In genomic region chr5:8797987-8798751, GRCm38 (mm10) we compare ENCODE assay signal across 8 mouse cellular contexts. TPM values are rescaled to one million over a fixed set of nuclear protein-coding genes. Genes with fewer than 3 reads are reported as not detected.
A peak's percentile ranks its signal among the peaks of the same experiment; 100 is the strongest.
DNase-seq lines count a peak whose midpoint lies in the region; ATAC-seq and TF ChIP-seq lines count a peak whose summit lies in the region.

Gene Abcb1b, plus strand, starts transcription at chr5:8798147.

- H3K36me3 ChIP-seq in E14TG2a.4 (ENCODE audit: insufficient read depth, low read length), result peaks cover 15% of the 10 kb centered on the region; the same call in 1 of the 2 replicates
- H3K36me3 ChIP-seq in forebrain, embryonic 13.5 days (ENCODE audit: poor library complexity, severe bottlenecking), result no peaks in the 10 kb centered on the region
- H3K36me3 ChIP-seq in heart, postnatal 0 days (replicated peaks; ENCODE audit: control insufficient read depth, insufficient read depth, low read length), result no peaks in the 10 kb centered on the region
- no peaks in the 10 kb centered on the region for H3K36me3 ChIP-seq in liver, embryonic 15.5 days (replicated peaks)
- no peaks in the 10 kb centered on the region for H3K36me3 ChIP-seq in stomach, embryonic 16.5 days (ENCODE audit: control insufficient read depth, insufficient read depth, low read length)

- WGBS in forebrain, embryonic 13.5 days, result 1% methylated on average over 44 of the region's 48 CpGs
- WGBS in heart, postnatal 0 days, result 1% methylated on average over 46 of the region's 48 CpGs
- WGBS in liver, embryonic 15.5 days (ENCODE audit: insufficient replicate concordance), result under 1% methylated on average over 48 of the region's 48 CpGs
- WGBS in stomach, embryonic 16.5 days, result under 1% methylated on average over 48 of the region's 48 CpGs

- peaks cover 8% of the 10 kb centered on the region for H3K27me3 ChIP-seq in E14TG2a.4 (ENCODE audit: insufficient read depth, low read length)
- no peaks in the 10 kb centered on the region for H3K27me3 ChIP-seq in forebrain, embryonic 13.5 days
- no peaks in the 10 kb centered on the region for H3K27me3 ChIP-seq in heart, postnatal 0 days (ENCODE audit: control insufficient read depth, insufficient read depth, low read length)
- H3K27me3 ChIP-seq in liver, embryonic 15.5 days, result peaks cover 24% of the 10 kb centered on the region
- H3K27me3 ChIP-seq in stomach, embryonic 16.5 days (ENCODE audit: control insufficient read depth, insufficient read depth, low read length), result no peaks in the 10 kb centered on the region

- peak within 1 kb of the TSS; percentile 99 for H3K4me2 ChIP-seq in forebrain, embryonic 13.5 days
- H3K4me2 ChIP-seq in heart, postnatal 0 days (ENCODE audit: low read depth, low read length), result peak within 1 kb of the TSS; percentile 97
- peak within 1 kb of the TSS; percentile 79 for H3K4me2 ChIP-seq in liver, embryonic 15.5 days
- H3K4me2 ChIP-seq in stomach, embryonic 16.5 days (ENCODE audit: low read depth, low read length), result peak within 1 kb of the TSS; percentile 97

- TF ChIP-seq CTCF in E14TG2a.4 (conservative IDR thresholded peaks at IDR 0.05; ENCODE audit: low read length), result no peak
- TF ChIP-seq CTCF in heart, postnatal 0 days (IDR thresholded peaks at IDR 0.05; ENCODE audit: low read depth), result no peak

- H3K4me1 ChIP-seq in E14TG2a.4 (replicated peaks; ENCODE audit: low read depth, low read length), result peaks cover 4% of the 10 kb centered on the region; the same call in 1 of the 2 replicates
- H3K4me1 ChIP-seq in forebrain, embryonic 13.5 days, result peaks cover 7% of the 10 kb centered on the region
- H3K4me1 ChIP-seq in heart, postnatal 0 days (ENCODE audit: control insufficient read depth, insufficient read depth), result peaks cover 5% of the 10 kb centered on the region; the same call in 1 of the 2 replicates
- H3K4me1 ChIP-seq in liver, embryonic 15.5 days (replicated peaks), result peaks cover 7% of the 10 kb centered on the region; the same call in 1 of the 2 replicates
- peaks cover 3% of the 10 kb centered on the region; the same call in 1 of the 2 replicates for H3K4me1 ChIP-seq in stomach, embryonic 16.5 days (ENCODE audit: control insufficient read depth, insufficient read depth, low read length)

- peak within 1 kb of the TSS; percentile 76 for H3K9ac ChIP-seq in forebrain, embryonic 13.5 days
- peak within 1 kb of the TSS; percentile 43 for H3K9ac ChIP-seq in heart, postnatal 0 days (replicated peaks; ENCODE audit: low read depth, low read length)
- no peak within 1 kb of the TSS for H3K9ac ChIP-seq in liver, embryonic 15.5 days
- peak within 1 kb of the TSS; percentile 73 for H3K9ac ChIP-seq in stomach, embryonic 16.5 days (ENCODE audit: low read length)

- no peak within 1 kb of the TSS for H3K27ac ChIP-seq in forebrain, embryonic 13.5 days
- H3K27ac ChIP-seq in heart, postnatal 0 days (ENCODE audit: low read depth), result peak within 1 kb of the TSS; percentile 19; the same call in 1 of the 2 replicates
- H3K27ac ChIP-seq in liver, embryonic 15.5 days (replicated peaks), result no peak within 1 kb of the TSS
- no peak within 1 kb of the TSS for H3K27ac ChIP-seq in stomach, embryonic 16.5 days (ENCODE audit: low read length)

- peak; percentile 48 for DNase-seq in heart, postnatal 0 days (ENCODE audit: low spot score)
- DNase-seq in kidney, postnatal 36 days, result peak; percentile 64 to 71
- DNase-seq in neural tube, embryonic 10.5 days (ENCODE audit: extremely low spot score, low spot score), result peak; percentile 67

- ATAC-seq in cerebellum, adult (ENCODE audit: insufficient number of reproducible peaks, low FRiP score, low TSS enrichment), result peak; percentile 89
- peak; percentile 92 for ATAC-seq in forebrain, embryonic 13.5 days
- ATAC-seq in heart, postnatal 0 days (ENCODE audit: insufficient read depth, low read depth), result peak; percentile 82
- ATAC-seq in liver, embryonic 15.5 days (ENCODE audit: insufficient read depth), result peak; percentile 37; the same call in 1 of the 2 replicates
- peak; percentile 76 for ATAC-seq in stomach, embryonic 16.5 days (ENCODE audit: insufficient read depth, low FRiP score)

- H3K9me3 ChIP-seq in E14TG2a.4 (ENCODE audit: low read length), result no peaks in the 10 kb centered on the region
- H3K9me3 ChIP-seq in forebrain, embryonic 13.5 days (replicated peaks), result no peaks in the 10 kb centered on the region
- no peaks in the 10 kb centered on the region for H3K9me3 ChIP-seq in heart, postnatal 0 days (replicated peaks; ENCODE audit: control insufficient read depth, low read length)
- no peaks in the 10 kb centered on the region for H3K9me3 ChIP-seq in liver, embryonic 15.5 days (replicated peaks)
- H3K9me3 ChIP-seq in stomach, embryonic 16.5 days (replicated peaks; ENCODE audit: control insufficient read depth, low read length), result no peaks in the 10 kb centered on the region

- H3K4me3 ChIP-seq in E14TG2a.4 (replicated peaks; ENCODE audit: low read length), result peak within 1 kb of the TSS; percentile 90
- peak within 1 kb of the TSS; percentile 60 for H3K4me3 ChIP-seq in forebrain, embryonic 13.5 days
- H3K4me3 ChIP-seq in heart, postnatal 0 days (ENCODE audit: low read depth, low read length), result peak within 1 kb of the TSS; percentile 62
- H3K4me3 ChIP-seq in liver, embryonic 15.5 days (replicated peaks), result peak within 1 kb of the TSS; percentile 51
- H3K4me3 ChIP-seq in stomach, embryonic 16.5 days (replicated peaks; ENCODE audit: low read length), result peak within 1 kb of the TSS; percentile 52

- TF ChIP-seq EP300 in heart, postnatal 0 days (IDR thresholded peaks at IDR 0.05; ENCODE audit: low read depth), result no peak

RNA-seq across cellular contexts. Expression of gene Abcb1b, which starts in this region (rescaled TPM):
- polyA plus RNA-seq in forebrain, embryonic 13.5 days (2015; fragmentation: Nextera tagmentation; extraction: Ambion mirVana), result 0.77 and 1.3 TPM in 2 replicates
- total RNA-seq in heart, postnatal 0 days (2014; rRNA removed; ENCODE audit: low replicate concordance), result 0.08 and 3.1 TPM in 2 replicates
- polyA plus RNA-seq in heart, postnatal 0 days (2015; fragmentation: Nextera tagmentation; extraction: Ambion mirVana), result 1.2 and 2.1 TPM in 2 replicates
- 0.40 and 0.43 TPM in 2 replicates for polyA plus RNA-seq in liver, embryonic 15.5 days (2015; fragmentation: Nextera tagmentation; extraction: Ambion mirVana)
- polyA plus RNA-seq in stomach, embryonic 16.5 days (2015; fragmentation: Nextera tagmentation; extraction: Ambion mirVana), result 2.4 and 3.6 TPM in 2 replicates

Comparison
In these comparisons a context has a peak if more than half of its experiments do, and no peak if none do; other contexts are left out.
1. Peak in ATAC-seq, H3K4me3 ChIP-seq and H3K4me2 ChIP-seq in liver, embryonic 15.5 days; RNA of the gene not detected or under 1 TPM.
2. ATAC-seq: peak in every context shown above with its lines; median percentile 92 in forebrain, embryonic 13.5 days; 89 in cerebellum, adult; 82 in heart, postnatal 0 days; 76 in stomach, embryonic 16.5 days; 37 in liver, embryonic 15.5 days.